Mouse (Mus musculus) kidney, adult 11 months (tissue): ENCODE results near the gene Ren1.
"Not testable (repeated sequence)": the region's sequence is repeated elsewhere in the genome, so short reads cannot be mapped to it uniquely, and the experiment has no call there.

Experiments
- DNase-seq: peaks from one replicate; pipeline ENCODE4 v3.0.0; 2022

Ren1 gene

GRCm38 (mm10) chr1:133350210-133350609, at the start of gene Ren1:
Ren1 (plus strand) TSS chr1:133350510.
- DNase-seq, result no peak

DNA sequence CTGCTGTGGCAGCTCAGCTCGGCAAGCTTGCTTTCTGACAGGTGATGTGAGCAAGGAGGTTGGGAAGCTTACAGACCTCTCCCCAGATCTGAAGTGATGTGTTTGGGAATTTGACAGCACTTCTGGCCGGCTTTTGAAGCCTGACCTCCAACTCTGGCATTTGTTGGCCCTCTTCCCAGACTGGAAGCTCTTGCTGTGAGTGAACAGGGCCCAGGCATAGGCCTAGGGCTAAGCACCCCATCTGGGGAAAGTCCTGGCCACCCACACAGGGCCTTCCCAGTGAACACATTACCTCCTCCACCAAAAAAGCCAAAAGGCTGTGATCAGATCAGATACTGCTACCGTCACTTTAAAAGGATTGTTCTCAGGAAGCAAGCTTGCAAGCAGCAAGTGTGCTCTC, 47.8 kb upstream of the Ren1 start:
- peak; percentile 65 for DNase-seq

DNA sequence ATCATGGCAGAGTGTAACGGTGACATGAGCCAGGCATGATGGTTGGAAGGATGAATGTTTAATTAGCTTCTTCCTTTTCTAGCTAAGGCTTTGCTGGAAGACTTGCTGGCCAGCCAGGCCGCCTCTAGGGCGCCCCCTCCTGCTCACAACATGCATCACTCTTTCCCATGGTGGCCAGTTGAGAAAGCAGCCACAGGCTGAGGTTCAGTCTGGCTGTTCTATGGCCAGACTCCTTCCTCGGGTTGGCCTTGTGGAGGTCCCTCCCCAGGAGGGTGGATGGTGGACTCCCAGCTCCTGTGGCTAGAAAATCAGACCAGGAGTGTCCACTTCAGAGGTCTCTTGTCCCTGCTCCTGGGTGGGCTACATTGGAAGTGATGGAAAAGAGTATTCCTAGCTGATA, 43.5 kb upstream of the Ren1 start:
- peak; percentile 77 for DNase-seq

DNA sequence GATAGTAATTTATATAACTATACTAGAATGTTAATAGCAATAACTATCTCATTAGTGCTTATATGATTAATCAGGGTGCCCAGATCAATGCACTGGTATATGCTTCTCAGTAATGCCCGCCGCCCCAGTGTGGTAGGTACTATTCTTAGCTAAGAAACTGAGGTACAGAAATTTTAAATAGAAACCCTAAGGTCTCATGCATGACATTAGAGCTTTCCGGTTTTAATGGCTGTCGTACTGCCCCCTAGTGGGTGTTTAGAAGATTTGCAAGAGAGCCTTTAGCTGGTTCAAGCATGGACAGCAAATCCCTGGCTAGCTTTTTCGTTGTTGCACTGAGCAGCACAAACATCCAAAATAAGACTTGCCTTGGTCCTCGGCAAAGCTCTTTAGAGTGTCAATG, 43.0 kb upstream of the Ren1 start:
- DNase-seq, result no peak

GRCm38 (mm10) chr1:133309652-133310267, 40.5 kb upstream of the Ren1 start, which contains the start of gene Golt1a:
Golt1a (plus strand) TSS chr1:133309800.
- DNase-seq, result peak; percentile 95

DNA sequence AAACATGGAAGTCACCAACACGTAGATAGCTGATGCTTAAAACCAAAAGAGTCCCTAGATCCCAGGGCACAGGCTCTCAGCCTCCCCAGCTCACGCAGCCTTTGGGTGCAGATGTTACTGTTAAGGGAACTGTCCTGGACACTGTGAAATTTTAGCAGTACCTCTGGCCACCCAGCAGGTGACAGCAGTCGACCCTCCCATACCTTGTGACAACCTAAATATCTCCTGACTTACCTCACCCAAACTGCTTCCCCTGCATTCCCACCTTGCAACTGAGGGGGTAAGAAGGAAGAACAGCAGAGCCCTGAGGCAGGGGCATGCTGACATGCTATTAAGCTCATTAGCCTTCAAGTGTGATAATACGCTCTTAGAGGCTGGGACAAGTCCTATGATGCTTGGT, 39.1 kb upstream of the Ren1 start:
- DNase-seq, result no peak

- no peak for DNase-seq
Measured at GRCm38 (mm10) chr1:133311946-133312345, 38.4 kb upstream of the Ren1 start.

GRCm38 (mm10) chr1:133314364-133314763, 35.9 kb upstream of the Ren1 start:
- DNase-seq, result no peak

DNA sequence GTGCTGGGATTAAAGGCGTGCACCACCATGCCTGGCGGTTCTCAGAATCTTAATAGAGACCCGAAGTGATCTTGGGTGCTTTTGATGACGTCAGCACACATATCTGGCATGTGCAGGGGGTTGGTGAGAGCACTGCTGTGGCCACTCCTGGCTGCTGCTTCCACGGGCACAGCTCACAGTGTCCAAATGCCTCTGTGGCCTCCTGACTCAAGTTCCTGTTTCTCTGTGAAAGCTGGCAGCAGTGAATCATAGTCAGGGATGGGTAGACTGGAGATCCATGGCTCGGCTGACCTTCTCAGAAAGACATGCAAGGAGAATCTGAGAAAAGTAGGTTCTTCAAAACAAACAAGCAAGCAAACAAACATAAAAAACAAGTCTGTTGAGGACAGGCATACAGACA, 34.5 kb upstream of the Ren1 start:
- DNase-seq, result no peak

DNA sequence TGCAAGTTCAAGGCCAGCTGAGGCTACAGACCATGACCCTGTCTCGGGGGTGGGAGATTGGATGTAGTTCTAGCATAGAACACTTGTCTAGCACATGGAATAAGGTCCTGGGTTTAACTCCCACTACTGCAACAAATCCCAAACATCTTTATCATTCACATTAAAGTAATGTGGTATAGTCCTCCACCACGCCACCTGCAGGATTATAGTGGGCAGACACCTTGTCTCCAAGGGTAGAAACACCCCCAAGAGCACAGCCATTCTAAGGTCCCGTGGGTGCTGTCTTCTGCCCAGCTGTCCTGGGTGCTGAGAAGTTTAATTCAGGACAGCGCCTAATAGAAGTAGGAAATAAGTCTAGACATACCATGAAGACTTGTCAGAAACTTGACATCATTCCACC, 33.7 kb upstream of the Ren1 start:
- DNase-seq, result no peak

DNA sequence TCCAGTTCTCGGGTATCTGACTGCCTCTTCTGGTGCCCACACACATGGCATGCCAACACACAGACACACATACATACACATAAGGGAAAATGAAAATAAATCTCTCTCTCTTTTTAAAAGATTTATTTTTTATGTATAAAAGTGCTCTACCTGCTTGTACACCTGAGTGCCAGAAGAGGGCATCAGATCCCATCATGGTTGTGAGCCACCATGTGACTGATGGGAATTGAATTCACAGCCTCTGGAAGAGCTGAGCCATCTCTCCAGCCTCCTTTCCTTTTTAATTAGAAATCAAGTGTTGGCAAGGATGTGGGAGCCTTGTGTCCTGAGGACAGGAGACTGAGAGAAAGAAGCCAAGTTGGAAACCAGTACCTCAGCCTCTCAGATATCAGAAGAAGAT, 33.2 kb upstream of the Ren1 start:
- no peak for DNase-seq

- no peak for DNase-seq
Measured at GRCm38 (mm10) chr1:133321267-133321925, 28.9 kb upstream of the Ren1 start, which contains the start of gene Kiss1. Kiss1 (plus strand) TSS chr1:133321875.

DNA sequence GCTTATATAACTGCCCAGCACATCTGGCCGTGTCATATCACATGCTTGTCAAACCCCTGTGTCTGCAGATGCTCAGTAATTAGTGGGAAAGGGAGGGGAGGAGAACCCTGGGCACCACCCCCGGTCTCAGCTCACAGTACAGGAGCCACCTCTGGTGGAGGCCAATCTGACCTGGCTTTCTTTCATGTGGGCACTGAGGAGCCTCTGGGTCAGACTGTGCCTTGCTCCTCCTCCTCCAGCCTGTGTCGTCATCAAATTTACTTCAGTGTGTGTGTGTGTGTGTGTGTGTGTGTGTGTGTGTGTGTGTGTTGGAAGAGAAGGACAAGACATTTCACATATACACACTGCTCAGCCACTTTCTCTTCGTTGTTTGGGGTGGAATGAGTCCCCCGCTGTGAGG, 27.0 kb upstream of the Ren1 start:
- no peak for DNase-seq

DNA sequence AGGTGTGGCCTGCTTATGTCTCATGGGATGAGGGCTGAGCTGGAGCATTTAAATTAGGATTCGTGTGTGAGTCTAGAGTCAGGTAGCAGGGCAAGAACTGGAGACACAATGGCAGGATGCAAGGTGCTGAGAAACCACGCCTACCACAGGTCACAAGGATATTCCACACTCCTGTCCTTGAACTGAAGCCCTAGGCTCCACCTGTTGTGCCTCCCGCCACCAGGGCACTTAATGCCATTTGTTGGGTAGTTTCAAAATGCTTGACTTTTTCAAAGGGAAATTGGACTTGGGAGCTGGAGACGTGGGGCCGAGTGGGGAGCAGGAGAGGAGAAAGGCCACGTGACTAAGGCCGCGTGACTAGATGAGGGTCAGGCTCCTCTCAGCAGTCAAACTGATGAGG, 24.4 kb upstream of the Ren1 start:
- DNase-seq, result no peak

- DNase-seq, result no peak
Measured at GRCm38 (mm10) chr1:133327094-133327493, 23.2 kb upstream of the Ren1 start.

DNA sequence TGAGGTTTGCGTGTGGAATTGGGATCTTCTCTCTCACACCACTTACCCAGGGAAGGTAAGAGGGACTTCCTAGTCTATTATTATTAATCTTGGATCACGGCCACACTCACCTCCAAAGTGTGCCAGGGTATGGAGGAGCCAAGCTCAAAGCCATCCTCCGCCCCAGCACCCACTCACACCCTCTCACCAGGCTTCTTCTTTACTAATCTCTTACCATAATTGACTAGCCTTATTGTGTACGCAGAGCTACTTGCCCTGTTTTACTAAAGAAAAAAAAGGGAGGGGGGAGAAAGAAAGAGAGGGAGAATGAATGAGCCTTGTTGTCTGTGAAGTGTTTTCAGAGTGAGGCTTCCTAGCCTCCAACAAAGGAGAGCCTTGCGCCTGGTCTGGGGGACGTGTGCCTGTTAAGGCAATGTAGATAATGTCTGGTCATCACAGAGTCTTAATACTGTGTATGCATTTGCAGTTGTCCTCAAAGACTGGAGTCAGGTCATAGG, 22.0 kb upstream of the Ren1 start:
- no peak for DNase-seq

DNA sequence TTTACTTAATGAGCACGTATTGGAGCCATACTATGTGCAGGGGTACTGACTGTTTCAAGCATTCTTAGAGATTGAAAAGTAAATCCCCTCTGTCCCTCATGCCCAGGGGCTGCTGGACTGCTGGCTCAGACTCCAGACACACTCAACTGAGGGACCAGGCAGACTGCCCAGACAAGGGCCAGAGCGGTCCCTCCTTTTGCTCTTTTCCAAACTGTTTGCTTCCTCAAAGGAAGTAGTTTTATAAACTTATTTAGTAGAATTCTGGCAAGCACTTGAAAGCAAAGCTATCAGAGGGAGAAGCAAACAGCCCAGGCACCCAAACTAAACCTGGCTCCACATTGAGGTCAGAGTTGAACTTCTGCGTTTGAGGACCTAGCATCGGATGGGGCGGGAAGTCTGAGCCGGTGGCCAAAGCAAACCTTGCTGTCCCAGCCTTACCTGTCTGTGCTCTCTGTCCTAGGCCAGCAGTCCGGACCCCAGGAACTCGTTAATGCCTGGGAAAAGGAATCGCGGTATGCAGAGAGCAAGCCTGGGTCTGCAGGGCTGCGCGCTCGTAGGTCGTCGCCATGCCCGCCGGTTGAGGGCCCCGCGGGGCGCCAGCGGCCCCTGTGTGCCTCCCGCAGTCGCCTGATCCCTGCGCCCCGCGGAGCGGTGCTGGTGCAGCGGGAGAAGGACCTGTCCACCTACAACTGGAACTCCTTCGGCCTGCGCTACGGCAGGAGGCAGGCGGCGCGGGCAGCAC, 21.2 kb upstream of the Ren1 start:
- no peak for DNase-seq

DNA sequence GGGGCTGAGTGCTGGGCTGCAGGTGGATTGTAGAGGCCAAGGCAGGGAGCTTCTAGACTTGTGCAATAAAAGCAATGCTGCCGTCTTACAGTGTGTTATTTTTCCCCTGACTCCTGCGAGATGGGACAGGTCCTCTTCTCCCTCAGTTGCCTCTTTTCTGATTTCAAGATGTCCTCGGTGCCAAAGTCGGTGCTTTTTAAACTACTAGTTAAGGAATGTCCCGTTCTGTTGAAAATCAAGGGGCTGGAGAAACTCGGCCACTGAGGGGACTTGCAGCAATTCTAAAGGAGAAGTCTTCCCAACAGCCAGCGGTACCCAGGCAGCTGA, 20.7 kb upstream of the Ren1 start:
- DNase-seq, result no peak

DNA sequence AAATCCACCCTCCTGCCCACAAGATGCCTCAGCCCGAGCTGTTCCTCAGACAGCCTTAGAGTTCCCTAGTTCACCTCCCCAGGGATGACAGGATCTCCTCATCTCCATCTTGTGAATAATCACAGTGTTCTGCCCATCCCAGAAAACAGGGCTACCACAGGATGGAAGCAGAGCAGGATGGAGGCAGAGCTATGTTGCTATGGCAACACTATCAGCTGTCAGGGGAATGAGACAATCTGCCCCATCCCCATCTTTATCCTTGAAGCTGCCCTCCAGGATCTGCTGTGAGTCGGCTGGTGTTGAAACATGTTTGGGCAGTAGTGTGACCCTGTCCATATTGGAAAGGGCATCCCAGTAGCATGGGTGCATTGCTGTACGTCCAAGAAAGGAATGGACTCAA, 19.2 kb upstream of the Ren1 start:
- DNase-seq, result no peak

DNA sequence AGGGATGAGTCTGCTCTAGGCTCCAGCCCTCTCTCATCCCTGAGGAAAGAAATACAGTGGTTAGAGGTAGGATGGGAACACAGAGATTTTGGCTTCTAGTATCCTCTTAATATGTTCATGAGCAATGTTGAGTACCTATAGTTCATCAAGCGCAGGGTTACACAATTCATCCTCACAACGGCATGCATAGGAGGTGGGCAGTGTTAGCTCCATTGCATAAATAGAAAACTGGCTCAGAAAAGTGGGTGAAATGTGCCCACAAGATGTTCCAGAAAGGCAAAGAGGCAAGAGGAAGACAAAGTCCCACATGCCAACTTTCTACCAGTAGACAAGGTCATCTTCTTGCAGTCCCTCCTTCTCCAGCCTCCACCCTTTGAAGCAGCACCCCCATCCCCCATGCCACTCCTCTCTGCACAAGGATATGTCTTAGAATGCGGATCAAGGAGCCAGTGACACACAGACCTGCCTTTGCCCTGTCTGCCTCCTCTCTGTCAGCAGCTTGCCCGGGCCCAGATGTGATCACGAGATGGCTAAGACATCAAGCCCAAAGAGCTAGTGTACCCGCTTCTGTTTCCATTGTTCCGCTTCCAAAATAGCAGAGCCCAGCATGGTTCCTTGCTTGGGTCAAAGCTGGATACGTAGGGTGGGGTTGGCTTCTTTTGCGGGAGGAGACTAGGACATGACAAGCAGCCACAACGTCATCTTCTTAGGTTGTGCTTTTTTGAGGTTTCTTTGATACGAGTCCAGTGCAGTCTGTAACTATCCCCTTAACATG, 17.5 kb upstream of the Ren1 start:
- no peak for DNase-seq

DNA sequence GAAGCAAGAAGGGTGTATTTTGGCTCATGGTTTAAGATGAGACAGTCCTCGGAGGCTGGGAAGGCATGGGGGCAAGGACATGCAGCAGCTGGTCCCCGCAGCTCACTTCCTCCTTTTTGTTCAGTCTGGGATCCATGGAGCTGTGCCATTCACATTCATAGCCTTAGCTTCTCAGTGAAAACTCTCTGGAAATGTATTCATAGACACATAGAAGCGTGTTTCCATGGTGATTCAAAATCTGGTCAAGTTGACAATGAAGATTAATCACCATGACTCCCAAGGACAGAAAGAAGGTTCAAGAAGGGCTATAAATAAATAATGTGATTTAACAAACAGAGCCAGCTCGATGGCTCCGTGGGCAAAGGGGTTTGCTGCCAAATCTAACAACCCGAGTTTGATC, 16.4 kb upstream of the Ren1 start:
- DNase-seq, result no peak

DNA sequence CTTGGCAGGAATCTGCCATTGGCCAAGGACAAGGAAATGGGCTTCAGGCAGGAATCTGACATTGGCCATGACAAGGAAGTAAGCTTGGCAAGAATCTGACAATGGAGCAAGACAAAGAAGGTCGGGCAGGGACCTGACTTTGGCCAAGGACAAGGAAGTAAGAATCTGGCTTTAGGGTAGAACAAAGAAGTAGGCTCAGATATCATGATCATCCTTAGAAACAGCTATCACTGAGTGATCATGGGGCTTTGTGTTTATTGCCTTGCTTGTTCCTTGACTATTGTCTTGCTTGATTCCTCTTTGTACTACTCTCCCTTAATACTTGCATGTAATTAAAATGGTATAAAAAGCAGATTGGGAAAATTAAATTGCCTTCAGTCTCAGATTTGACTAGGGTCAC, 9.9 kb upstream of the Ren1 start:
- not testable (repeated sequence) for DNase-seq

DNA sequence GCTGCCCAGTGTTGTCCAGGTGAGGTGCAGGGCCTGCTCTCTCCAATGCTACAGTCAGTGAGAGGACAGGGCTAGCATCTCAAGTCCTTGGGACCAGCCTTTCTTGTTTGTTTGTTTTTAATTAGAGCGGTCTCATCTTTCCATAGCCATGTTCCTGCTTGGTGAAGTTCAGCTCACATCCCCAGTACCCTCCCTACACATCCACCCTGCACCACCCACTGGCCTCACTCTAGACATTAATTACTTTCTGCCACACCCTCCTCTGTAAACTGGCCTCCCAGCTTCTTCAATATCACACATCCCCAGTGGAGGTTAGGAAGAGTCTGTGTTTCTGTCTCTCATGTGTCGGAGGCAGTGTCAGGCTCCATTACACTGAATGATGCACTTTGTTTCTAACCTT, 6.0 kb upstream of the Ren1 start:
- DNase-seq, result no peak
